Comparison of ENCODE assay signal across 8 mouse cellular contexts in the genomic region with DNA sequence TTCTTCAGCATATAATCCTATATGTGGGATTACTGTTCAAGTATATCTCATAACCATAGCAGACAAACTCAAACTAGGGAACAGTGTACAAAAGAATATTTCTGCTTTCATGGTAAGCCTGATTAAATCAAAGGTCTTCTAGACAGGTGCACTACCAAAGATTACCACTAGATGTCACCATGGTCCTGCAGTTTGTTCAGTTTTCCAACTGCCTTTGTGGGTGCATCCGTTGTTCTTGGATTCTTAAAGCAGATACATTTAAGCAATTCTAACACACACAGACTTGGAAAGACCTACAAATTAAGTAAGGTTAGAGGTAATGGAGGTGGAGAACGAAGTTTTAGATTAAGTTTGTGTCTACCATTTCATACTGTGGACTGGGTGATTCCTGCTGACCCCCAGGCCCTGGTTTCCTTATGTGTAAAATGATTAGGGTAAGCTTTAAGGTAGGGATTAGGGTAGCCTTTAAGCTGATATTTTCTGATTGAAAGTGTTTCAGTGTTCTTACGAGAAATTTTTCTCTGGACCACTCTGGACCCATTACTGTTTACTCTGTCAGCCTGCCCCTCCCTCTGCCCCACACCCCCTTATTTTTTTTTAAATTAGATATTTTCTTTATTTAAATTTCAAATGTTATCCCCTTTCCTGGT. TPM values are rescaled to one million over a fixed set of nuclear protein-coding genes. Genes with fewer than 3 reads are reported as not detected.
DNase-seq lines count a peak whose midpoint lies in the region; TF ChIP-seq lines count a peak whose summit lies in the region.

No protein-coding gene starts in this region.

- no peak; the same call in none of the 2 replicates for TF ChIP-seq RAD21 in MEL (IDR thresholded peaks at IDR 0.05; ENCODE audit: low read depth, low read length)

- H3K4me1 ChIP-seq in MEL (ENCODE audit: control insufficient read depth in 1 of 2, insufficient read depth in 2 of 2, low read length in 2 of 2): no peaks in the 10 kb centered on the region

- no peak for TF ChIP-seq POLR2A in MEL (IDR thresholded peaks at IDR 0.05; ENCODE audit: control insufficient read depth in 1 of 2, insufficient read depth in 1 of 2, low read depth in 1 of 2, low read length in 2 of 2, poor library complexity in 1 of 2)

- H3K36me3 ChIP-seq in MEL (ENCODE audit: control insufficient read depth in 1 of 2, insufficient read depth in 2 of 2, low read length in 2 of 2): no peaks in the 10 kb centered on the region

- peak; percentile 84 for DNase-seq in gastrocnemius, adult 18-20 months (ENCODE audit: low spot score)
- no peak for DNase-seq in gastrocnemius, adult 8-10 months (ENCODE audit: low spot score in 2 of 2)
- DNase-seq in MEL (ENCODE audit: low read depth, low spot score): peak; percentile 89
- peak; percentile 89 to 92 for DNase-seq in cerebellum, postnatal 14 days
- DNase-seq in gastrocnemius, postnatal 10 days: peak; percentile 60
- DNase-seq in layer of hippocampus, adult 11-12 months (ENCODE audit: low spot score): peak; percentile 78
- peak; percentile 87 for DNase-seq in lung, postnatal 36 days
- DNase-seq in right cerebral cortex, postnatal 25 days: peak; percentile 49

- TF ChIP-seq EP300 in MEL (IDR thresholded peaks at IDR 0.05; ENCODE audit: low read depth in 1 of 2, low read length in 2 of 2): no peak

- no peaks in the 10 kb centered on the region for H3K9me3 ChIP-seq in MEL (replicated peaks; ENCODE audit: insufficient read depth, low read length)

- H3K9ac ChIP-seq in MEL (ENCODE audit: control insufficient read depth, low read depth, low read length, poor library complexity, severe bottlenecking): no peak overlapping the region

- no peaks in the 10 kb centered on the region for H3K79me2 ChIP-seq in MEL (ENCODE audit: control insufficient read depth, insufficient read depth, low read length, poor library complexity)

- TF ChIP-seq CTCF in MEL (IDR thresholded peaks at IDR 0.05 in 2 of 3, conservative IDR thresholded peaks at IDR 0.05 in 1 of 3; ENCODE audit: control insufficient read depth in 1 of 3, insufficient read depth in 1 of 3, low read depth in 2 of 3, low read length in 3 of 3, poor library complexity in 1 of 3, severe bottlenecking in 1 of 3): peak; percentile 66 to 98 (median 97)

- peaks cover 2 to 10% of the 10 kb centered on the region in 2 experiments for H3K27me3 ChIP-seq in MEL (ENCODE audit: control insufficient read depth in 1 of 2, insufficient read depth in 2 of 2, low read length in 2 of 2)

- no peak overlapping the region for H3K27ac ChIP-seq in MEL (ENCODE audit: control insufficient read depth, low read depth, low read length)

- no peak overlapping the region for H3K4me3 ChIP-seq in MEL (ENCODE audit: control insufficient read depth in 1 of 2, insufficient read depth in 1 of 2, low read depth in 2 of 2, low read length in 2 of 2)

TF ChIP-seq in MEL, 35 proteins besides CTCF, POLR2A, EP300 and RAD21:
- TF ChIP-seq JUND (IDR thresholded peaks at IDR 0.05; ENCODE audit: low read depth, low read length) (0 out of 2 replicates have a peak, but pooled peaks have one; percentile 18), ZC3H11A (IDR thresholded peaks at IDR 0.05; ENCODE audit: low read depth, low read length) (peak; percentile 89), SIN3A (IDR thresholded peaks at IDR 0.05; ENCODE audit: low read length) (no peak), MYB (IDR thresholded peaks at IDR 0.05; ENCODE audit: low read depth, low read length) (peak; percentile 68; the same call in 1 of the 2 replicates), SMC3 (IDR thresholded peaks at IDR 0.05; ENCODE audit: low read depth, low read length) (peak; percentile 90), BHLHE40 (IDR thresholded peaks at IDR 0.05; ENCODE audit: borderline replicate concordance, low read depth, low read length) (no peak), MAX (IDR thresholded peaks at IDR 0.05; ENCODE audit: low read length) (no peak)

RNA-seq across cellular contexts. Expression of a gene that starts 30.9 kb away (rescaled TPM):
- 1 to 10 TPM; 5.5 to 8.2 TPM for total RNA-seq in gastrocnemius, adult 18-20 months (2021)
- total RNA-seq in gastrocnemius, adult 8-10 months (2022): 1 to 10 TPM; 5.1 to 8.0 (median 6.2) TPM
- not detected in 2 replicates for total RNA-seq in MEL (2012; rRNA removed)
- under 1 TPM in 1 of 2 experiments, not detected in 1; 0.04 TPM for polyA plus RNA-seq in MEL (2012; ENCODE audit: insufficient read depth in 1 of 2, insufficient read length in 2 of 2, low read depth in 1 of 2, low replicate concordance in 2 of 2, missing spikeins in 1 of 2)
- 10 to 100 TPM; 25.8 to 36.2 TPM for total RNA-seq in gastrocnemius, postnatal 10 days (2021)

Comparison
In these comparisons a context has a peak if more than half of its experiments do, and no peak if none do; other contexts are left out.
1. DNase-seq: peak in gastrocnemius, adult 18-20 months (single experiment), MEL (single experiment), cerebellum, postnatal 14 days (2 of 2), gastrocnemius, postnatal 10 days (single experiment), layer of hippocampus, adult 11-12 months (single experiment), lung, postnatal 36 days (single experiment) and right cerebral cortex, postnatal 25 days (single experiment); none in gastrocnemius, adult 8-10 months (0 of 2).